Mouse (Mus musculus) embryonic fibroblast, embryonic 13.5 days (primary cell): ENCODE measurements around the gene N4bp2l1. TPM values are rescaled to one million over a fixed set of nuclear protein-coding genes. Genes with fewer than 3 reads are reported as not detected.

Experiments
- H3K27ac ChIP-seq: 2 replicates; pipeline ENCODE4 v1.5.1; 2012; ENCODE audit warnings: low read length, control low read depth, inconsistent platforms; ENCODE audit not compliant: insufficient read depth
- H3K4me1 ChIP-seq: 2 replicates; pipeline ENCODE4 v1.6.1; 2011; ENCODE audit warnings: low read length; ENCODE audit not compliant: control insufficient read depth, insufficient read depth
- H3K4me3 ChIP-seq: 2 replicates; pipeline ENCODE4 v1.5.1; 2011; ENCODE audit warnings: mild to moderate bottlenecking, control low read depth, low read length; ENCODE audit not compliant: insufficient read depth
- CTCF ChIP-seq: IDR thresholded peaks from 2 replicates; pipeline ENCODE4 v1.5.1; 2011; ENCODE audit warnings: mild to moderate bottlenecking, control low read depth, low read length, moderate library complexity, borderline replicate concordance; ENCODE audit not compliant: insufficient read depth
- POLR2A ChIP-seq: IDR thresholded peaks from 2 replicates; pipeline ENCODE4 v1.6.1; 2011; ENCODE audit warnings: low read depth, mild to moderate bottlenecking, control low read depth, low read length, moderate library complexity
- polyA plus RNA-seq: library from polyadenylated mRNA; stranded (reverse); fragments of >200 nt; gene quantifications from 2 replicates; pipeline ENCODE4 v1.2.4, GENCODE M21; 2011; ENCODE audit warnings: low read depth; ENCODE audit not compliant: missing spikeins, insufficient read length

The N4bp2l1 gene
- polyA plus RNA-seq, 1 experiment: 0.86 TPM

GRCm38 (mm10) chr5:150618599-150619355 is 21.8 kb upstream of the N4bp2l1 start:
- Histone ChIP-seq H3K4me1 (no peaks in the 10 kb centered on the region), H3K27ac (no peak overlapping the region), H3K4me3 (no peak overlapping the region)
- TF ChIP-seq POLR2A (no peak), CTCF (no peak)

- no peak for TF ChIP-seq POLR2A
- no peak for TF ChIP-seq CTCF
- peaks cover 3% of the 10 kb centered on the region; the same call in 1 of the 2 replicates for H3K4me1 ChIP-seq
- no peak overlapping the region for H3K4me3 ChIP-seq
- no peak overlapping the region for H3K27ac ChIP-seq
Observed at GRCm38 (mm10) chr5:150616731-150617130, 19.7 kb upstream of the N4bp2l1 start.

GRCm38 (mm10) chr5:150616216-150616615 is 19.2 kb upstream of the N4bp2l1 start:
- H3K27ac ChIP-seq: no peak overlapping the region
- H3K4me3 ChIP-seq: no peak overlapping the region
- no peak for TF ChIP-seq CTCF
- no peak for TF ChIP-seq POLR2A
- H3K4me1 ChIP-seq: peaks cover 7% of the 10 kb centered on the region; the same call in 1 of the 2 replicates

GRCm38 (mm10) chr5:150614054-150614453 is 17.1 kb upstream of the N4bp2l1 start:
- TF ChIP-seq POLR2A: no peak
- no peak for TF ChIP-seq CTCF
- H3K27ac ChIP-seq: no peak overlapping the region
- peaks cover 7% of the 10 kb centered on the region; the same call in 1 of the 2 replicates for H3K4me1 ChIP-seq
- no peak overlapping the region for H3K4me3 ChIP-seq

GRCm38 (mm10) chr5:150611697-150612096 is 14.7 kb upstream of the N4bp2l1 start:
- Histone ChIP-seq H3K4me1 (peaks cover 7% of the 10 kb centered on the region; the same call in 1 of the 2 replicates), H3K4me3 (no peak overlapping the region), H3K27ac (no peak overlapping the region)
- TF ChIP-seq POLR2A (no peak), CTCF (no peak)

- Histone ChIP-seq H3K4me3 (no peak overlapping the region), H3K27ac (no peak overlapping the region), H3K4me1 (peaks cover 7% of the 10 kb centered on the region; the same call in 1 of the 2 replicates)
- TF ChIP-seq POLR2A: no peak
- TF ChIP-seq CTCF: no peak
Observed at GRCm38 (mm10) chr5:150611136-150611535, 14.1 kb upstream of the N4bp2l1 start.

GRCm38 (mm10) chr5:150607631-150608030 is 10.6 kb upstream of the N4bp2l1 start:
- H3K27ac ChIP-seq: no peak overlapping the region
- peaks cover 7% of the 10 kb centered on the region; the same call in 1 of the 2 replicates for H3K4me1 ChIP-seq
- no peak overlapping the region for H3K4me3 ChIP-seq
- TF ChIP-seq CTCF (no peak), POLR2A (no peak)

- TF ChIP-seq POLR2A: no peak
- TF ChIP-seq CTCF: no peak
- H3K4me3 ChIP-seq: no peak overlapping the region
- no peak overlapping the region for H3K27ac ChIP-seq
- H3K4me1 ChIP-seq: no peaks in the 10 kb centered on the region
Observed at GRCm38 (mm10) chr5:150606131-150606530, 9.1 kb upstream of the N4bp2l1 start.

- H3K27ac ChIP-seq: no peak overlapping the region
- TF ChIP-seq CTCF (no peak), POLR2A (no peak)
Observed at GRCm38 (mm10) chr5:150601441-150602230, 4.6 kb upstream of the N4bp2l1 start.

More at GRCm38 (mm10) chr5:150601441-150602230, 4.6 kb upstream of the N4bp2l1 start:
- Histone ChIP-seq H3K4me3 (no peak overlapping the region), H3K4me1 (no peaks in the 10 kb centered on the region)
